Mouse (Mus musculus): ENCODE measurements around the gene Ccl17.

DNA sequence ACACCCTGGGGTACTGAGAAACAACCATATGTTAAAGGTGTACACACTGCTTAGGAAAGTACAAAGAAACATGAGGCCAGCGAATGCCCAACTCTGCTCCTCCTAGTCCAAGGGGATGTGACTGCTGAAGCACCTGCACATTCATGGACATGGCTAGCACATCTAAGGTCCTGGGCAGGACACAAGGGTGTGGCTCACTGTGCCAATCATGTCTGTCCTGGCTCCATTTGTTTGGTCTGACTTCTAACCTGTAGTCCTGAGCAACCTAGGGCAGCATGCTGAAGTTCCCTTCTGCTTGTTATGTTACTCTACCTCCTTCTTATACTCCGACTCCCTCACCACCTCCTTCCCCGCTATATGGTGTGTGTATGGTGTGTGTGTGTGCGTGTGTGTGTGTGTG is 15.9 kb upstream of the Ccl17 start:
- TF ChIP-seq CTCF (IDR thresholded peaks at IDR 0.05) (no peak), EP300 (IDR thresholded peaks at IDR 0.05) (no peak)

Measured in lung, postnatal 0 days (tissue).